Mouse (Mus musculus) mature B cell (primary cell): ENCODE data around the gene E2f2.

ENCODE experiments used
- in situ Hi-C: fragments of 300-500 bp; cut with MboI; formaldehyde crosslinking; loops from 2 replicates; pipeline ENCODE4 v1.14.3; 2019

Gene E2f2

DNA sequence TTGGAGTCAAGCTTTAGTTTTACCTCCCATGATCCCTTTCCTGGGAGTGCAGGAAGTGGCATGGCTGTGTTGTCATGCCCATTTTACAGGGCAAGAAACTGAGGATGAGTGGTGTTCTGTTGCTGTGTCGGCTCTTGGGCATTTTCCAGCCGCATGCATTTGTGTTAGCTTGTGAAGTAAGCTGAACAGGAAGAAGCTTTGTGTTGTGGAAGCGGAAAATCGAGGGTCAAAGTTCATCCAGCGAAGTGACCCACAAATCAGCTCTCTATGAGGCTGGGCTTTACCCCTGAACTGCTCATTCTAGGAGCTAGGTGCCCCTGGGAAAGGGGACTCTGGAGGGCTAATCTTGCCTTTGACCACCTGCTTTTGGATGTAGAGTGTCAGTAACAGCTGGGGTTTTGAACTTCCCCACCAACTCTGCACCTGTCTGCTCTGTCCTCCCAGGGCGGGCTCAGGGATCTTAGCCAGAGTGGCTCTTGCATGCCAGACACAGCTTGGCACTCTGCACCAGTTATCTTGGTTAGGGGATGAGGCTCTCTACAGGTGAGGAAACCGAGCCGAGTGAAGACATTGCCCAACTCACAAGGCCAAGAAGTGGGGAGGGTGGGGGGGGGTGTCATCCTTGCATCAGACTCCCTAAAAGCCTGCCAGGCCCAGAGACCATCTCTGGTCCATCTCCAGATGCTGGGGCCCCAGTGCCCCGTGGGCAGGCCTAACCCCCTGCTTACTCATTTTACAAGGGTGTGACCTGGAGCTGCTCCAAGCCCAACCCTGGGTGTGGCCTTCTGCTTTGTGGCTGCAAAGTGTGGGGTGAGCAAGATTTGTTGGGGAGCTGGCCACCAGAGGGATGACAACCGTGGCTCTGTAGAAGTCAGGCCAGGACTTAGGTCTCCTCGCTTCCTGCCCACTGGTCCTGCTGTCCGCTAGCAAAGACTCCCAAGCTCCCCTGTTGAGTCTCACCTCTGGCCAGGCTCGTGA, 2.3 kb downstream of the E2f2 start:
- in situ Hi-C loops: no loop called here

DNA sequence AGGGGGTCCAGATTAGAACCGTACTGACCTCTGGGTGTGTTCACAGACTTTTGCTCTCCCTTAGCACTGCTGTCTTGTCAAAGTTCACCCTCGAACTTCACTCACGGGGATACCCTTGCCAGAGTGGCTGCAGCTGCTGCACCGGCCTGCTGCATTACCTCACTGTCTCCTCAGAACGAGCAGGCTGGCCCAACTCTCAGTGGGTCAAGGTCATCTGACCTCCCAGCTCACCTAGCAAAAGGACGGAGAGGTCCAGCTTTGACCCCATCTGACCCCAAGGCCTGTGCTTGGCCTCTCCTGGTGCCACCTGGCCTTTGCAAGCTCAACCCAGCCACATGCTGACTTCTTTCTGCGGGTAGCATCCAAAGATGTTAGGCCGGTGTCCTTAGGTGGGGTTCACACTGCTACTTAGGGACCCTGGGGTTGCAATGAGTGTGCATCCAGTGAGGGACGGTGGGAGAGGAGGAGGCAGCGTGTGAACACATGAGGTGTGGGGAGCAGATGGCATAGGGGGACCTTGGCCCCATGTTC, 3.9 kb downstream of the E2f2 start:
- in situ Hi-C loops: no loop called here

DNA sequence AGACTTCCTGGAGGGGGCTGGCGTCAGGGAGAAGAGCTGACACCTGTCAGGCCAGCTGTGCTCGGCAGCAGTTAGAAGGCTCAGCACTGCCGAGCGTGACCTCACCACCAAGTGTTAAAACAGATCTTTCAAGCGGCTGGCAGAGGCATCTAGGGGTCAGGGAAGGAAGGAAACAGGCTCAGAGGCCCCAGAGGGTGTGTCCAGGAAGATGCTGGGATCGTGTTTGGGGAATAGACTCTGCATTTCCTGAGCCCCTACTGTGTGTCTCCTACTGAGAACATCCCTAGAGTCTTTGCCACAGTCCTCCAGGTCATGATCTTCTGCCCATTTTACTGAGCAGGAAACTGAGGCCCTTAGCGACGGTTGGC, 5.0 kb downstream of the E2f2 start:
- in situ Hi-C loops: no loop called here

DNA sequence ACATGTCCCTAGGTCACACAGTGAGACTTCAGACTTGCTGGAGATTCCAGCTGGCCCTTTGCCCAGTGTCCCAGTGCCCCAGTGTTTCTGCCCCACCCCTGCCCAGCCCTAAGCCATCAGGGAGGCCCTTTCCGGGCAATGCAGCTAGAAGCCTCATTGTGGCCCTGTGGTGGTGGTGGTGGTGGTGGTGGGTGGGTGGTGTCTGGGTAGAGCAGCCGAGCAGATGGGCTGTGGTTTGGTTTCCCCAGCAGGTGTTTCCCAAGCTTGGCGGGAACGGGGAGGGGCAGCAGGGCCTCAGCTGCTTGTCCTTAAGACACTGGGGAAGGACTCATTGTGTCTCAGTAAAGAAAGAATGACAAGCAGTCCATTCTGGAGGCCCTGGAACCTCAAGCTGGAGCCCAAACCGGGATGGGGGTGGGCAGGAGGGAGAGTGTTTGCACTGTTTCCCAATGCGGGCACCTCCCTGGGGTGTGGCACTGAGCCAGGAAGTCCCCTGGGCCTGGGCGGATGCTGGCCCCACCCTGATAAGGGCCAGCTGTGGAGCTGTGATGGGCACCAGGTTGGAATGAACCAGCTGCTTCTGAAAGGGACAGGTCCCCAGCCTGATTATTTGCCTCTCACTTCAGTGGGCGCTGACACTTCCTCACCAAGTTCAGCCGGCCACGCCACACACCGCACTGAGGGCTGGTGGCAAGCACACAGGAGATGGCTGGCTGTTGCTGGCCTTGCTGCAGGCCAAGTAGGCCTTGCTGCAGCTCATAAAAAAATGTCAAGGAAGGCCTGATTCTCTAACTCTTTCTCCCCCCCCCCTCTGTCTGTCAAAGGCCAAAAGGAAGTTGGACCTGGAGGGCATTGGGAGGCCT, 5.6 kb downstream of the E2f2 start:
- in situ Hi-C loops: no loop called here

DNA sequence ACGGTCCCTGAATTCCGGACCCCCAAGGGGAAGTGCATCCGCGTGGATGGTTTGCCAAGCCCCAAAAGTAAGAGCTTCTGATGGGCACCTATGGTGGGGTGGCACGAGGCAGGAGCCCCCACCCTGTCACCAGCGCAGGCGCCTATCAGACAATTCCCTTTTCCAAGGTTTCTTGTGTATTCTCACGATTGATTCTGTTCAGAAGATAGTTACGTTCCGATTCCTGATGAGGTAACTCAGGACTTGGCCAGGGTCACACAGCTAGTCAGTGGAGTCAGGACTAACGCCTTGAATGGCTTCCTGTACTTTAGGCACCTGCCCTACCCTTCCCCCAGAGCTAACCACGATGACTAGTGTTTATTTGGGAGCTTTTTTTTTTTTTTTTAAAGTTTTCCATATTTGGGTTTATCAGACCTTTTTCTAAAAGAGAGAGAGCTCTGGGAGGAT, 6.3 kb downstream of the E2f2 start:
- in situ Hi-C loops: no loop called here

DNA sequence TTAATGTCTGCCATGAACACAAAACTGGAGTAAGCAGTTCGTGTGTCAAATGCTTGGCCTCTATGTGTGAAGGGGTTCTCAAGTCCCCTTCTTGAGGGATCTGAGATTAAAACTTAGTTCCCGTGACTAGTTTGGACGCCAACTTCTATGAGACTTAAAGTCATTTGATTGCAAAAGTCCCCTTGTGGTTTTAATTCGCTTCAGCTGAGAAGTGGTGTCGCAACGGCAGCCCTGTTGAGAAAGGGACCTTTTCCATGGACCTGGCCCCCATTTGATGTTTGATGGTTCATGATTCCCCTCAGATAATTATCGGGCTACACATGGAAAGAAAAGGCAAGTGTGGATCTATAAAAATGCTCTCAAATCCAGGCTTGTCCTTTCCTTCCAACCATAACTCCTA, 7.3 kb downstream of the E2f2 start:
- in situ Hi-C loops: no loop called here

DNA sequence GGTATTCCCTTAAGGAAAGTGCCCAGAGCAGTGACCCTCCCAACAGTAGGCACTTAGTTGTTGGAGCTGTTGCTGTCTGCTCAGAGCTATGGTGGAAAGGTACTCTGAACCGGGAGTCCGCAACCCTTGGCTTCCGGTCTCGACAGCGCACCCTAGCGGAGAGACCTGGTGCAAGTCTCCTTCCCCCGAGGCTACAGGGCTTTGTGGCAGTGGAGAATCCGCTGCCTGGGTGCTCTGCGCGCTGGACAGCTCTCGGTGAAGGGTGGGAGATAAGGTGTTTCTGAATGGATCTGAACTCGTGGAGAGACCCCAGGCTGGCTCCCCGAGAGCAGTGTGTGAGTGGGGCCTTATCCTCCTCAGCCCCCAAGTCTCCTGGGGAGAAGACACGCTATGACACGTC, 7.8 kb downstream of the E2f2 start:
- in situ Hi-C loops: no loop called here

DNA sequence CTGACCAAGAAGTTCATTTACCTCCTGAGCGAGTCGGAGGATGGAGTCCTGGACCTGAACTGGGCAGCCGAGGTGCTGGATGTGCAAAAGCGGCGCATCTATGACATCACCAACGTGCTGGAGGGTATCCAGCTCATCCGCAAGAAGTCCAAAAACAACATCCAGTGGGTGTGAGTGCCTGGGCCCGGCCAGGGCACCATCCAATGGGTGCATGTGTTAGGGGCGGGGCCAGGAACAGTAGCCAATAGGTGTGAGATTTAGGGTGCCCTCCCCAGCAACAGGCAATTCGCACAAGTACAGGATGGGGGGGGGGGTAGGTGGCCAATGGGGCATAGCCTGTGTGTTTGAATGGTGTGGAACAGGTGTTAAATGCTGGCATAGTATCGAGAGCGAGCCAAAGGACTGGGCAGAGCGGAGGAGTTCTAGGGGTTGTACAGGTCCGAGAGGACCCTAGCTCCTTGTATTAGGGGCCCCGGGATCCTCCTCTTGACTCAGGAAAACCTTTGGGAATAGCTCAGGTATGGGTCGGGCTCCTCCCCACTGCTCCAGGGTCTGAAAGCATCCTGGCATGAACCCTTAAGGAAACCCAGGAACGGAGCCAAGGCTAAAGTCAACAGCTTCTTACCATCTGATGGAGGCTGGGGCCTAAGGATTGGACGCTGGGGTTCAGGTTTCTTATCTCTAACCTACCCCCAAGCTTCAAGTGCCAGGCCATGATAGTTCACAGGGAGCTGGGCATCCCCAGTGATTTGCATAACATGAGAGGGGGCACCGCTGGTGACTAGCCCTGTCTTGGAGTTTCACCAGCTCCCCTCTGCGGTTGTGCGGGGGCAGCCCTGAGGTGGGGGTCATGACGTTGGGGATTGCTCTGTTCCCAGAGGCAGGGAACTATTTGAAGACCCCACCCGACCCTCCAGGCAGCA, 8.5 kb downstream of the E2f2 start:
- in situ Hi-C loops: no loop called here

DNA sequence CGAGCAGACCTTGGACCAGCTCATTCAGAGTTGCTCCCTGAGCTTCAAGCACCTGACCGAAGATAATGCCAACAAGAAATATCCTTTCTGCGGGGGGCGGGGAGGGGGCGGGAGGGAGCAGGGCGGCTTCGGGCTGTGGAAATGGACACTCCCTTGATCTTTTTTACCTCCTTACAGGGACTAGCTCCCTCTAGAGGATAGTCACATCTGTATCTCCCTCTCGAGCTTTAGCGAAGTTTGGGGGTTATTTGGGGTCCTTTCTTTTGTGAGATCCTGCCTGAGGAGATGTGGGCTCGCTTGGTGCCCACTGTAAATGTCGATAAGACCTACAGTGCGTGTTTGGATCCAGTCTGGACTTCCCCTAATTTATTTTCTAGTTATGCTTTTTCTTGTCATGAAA, 9.2 kb downstream of the E2f2 start:
- in situ Hi-C loops: no loop called here

DNA sequence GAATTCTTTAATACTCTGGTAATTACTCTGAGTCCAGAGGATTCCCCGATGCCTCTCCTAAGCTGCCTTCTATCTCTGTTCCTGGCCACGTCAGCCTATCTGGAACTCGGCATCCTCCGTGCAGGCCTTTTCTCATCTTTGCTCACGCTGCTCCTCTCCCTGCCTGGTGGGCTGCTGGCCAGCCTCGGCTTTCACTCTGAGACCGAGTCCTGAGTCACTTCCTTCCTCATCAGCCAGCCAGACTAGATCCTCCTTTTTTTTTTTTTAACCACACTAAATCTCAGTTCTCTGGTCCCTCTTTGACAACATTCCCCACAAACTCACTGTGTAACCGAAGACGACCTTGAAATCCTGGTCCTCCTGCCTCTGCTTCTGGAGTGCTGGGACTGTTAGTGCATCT, 13.2 kb downstream of the E2f2 start:
- in situ Hi-C loops: no loop called here

DNA sequence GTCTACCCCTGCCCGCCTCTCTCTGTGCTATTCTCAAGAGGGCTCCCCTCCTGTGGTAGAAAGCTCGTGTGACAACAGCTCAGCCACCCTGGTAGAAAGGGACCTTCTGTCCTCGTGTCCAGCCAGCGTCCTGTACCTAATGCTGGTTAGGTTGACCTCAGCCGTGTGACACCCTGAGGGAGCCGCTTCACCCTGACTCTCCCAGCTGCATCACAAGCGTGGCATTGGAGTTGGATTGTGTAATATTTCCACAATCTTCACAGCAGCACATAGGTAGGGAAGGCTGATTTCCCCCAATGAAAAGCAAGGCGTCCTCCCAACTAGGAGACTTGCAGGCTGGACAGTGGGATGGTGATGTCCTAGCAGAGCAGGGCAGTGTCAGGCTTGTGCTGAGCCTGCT, 14.1 kb downstream of the E2f2 start:
- in situ Hi-C loops: no loop called here

DNA sequence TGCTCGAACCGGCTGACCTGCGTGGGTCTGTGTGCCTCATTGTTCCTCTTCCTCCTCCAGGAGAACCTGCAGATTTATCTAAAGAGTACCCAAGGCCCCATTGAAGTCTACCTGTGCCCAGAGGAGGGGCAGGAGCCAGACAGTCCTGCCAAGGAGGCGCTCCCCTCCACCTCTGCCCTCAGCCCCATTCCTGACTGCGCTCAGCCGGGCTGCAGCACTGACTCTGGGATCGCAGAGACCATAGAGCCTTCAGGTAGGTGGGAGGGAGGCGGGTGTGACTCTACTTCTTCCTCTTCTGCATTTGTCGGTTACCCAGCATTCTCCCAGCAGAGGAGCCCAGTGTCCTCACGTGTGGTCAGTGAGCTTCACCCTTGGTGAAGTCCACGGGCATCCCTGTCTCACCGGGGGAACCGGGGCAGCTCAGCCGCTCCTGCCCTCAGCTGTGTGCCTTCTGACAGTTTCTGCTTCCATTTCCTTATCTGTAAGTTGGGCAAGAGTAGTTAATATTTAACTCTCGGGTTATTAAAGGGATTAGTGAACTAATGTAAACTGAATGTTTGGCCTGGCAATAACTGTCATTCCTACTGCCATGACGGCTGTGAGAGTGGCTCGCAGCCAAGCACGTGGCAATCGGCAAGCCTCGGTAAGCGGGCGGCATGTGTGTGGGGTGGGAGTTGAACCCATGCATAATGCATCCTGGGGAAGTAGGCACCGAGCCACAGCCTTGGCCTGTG, 14.7 kb downstream of the E2f2 start:
- in situ Hi-C loops: no loop called here

DNA sequence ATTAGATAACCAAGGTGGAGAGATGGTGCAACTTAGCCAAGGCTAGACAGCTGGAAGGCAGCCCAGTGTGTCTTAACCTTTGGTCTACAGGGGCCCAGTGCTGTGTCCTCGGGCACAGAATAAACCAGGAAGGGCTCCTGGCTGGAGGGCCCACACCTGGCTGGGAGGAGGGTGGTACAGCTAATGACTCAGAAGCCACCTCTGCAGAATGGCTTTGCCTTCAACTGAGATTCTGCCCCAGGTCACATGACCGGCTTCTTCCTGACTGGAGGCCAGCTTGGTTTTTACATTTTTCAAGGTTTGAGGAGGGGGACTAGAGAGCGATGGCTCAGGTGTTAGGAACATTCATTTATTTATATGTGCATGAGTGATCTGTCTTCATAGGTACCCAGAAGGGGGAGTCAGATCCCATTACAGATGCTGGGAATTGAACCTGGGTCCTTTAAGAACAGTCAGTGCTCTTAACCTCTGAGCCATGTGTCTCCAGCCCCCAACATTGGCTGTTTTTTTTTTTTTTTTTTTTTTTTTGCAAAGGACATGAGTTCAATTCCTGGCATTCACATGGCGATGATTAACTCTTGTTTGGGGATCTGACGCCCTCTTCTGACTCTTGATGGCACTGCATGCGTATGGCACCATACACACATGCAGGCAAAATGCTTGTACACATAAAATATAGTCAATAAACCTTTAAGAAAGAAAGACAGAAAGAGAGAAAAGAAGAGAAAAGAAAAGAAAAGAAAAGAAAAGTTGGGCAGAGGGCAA, 17.0 kb downstream of the E2f2 start:
- in situ Hi-C loops: no loop called here

DNA sequence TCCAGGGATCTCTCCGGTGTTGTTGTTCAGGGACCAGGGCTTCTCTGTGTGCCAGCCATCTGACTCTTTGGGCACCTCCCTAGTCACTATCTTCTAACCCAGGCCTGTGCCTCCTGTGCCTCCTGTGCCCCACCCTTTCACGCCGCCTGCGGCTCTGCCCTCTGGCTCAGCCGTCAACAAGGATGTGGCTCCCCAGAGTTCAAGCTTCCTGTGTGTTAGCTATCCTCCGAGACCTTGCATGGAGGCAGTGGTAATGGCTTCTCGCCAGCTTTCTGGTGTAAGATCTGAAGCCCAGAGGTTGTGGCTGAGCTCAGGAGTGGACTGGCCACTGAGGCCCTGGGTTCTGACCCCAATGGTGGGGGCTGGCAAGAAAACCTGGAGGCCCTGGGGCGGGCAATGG, 17.7 kb downstream of the E2f2 start:
- in situ Hi-C loops: no loop called here

DNA sequence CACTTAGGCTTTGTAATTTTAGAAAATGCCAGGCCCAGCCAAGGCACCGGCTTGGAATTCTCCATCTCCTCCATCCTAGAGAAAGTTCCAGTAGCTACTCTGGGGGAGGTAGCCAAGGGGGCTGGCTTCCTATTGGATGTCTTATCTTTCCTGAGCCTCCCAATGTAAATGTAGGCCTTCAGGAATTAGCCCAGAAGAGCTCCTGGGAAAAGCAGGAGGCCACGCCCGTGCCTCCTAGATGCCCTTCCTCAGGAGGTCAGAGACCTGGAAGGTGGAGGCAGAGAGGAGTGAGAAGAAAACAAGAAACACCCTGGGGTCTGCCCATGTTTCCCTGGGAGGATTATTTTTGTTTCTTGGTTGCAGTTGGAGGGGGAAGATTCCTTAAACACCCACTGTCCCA, 21.4 kb downstream of the E2f2 start:
- in situ Hi-C loops: no loop called here

DNA sequence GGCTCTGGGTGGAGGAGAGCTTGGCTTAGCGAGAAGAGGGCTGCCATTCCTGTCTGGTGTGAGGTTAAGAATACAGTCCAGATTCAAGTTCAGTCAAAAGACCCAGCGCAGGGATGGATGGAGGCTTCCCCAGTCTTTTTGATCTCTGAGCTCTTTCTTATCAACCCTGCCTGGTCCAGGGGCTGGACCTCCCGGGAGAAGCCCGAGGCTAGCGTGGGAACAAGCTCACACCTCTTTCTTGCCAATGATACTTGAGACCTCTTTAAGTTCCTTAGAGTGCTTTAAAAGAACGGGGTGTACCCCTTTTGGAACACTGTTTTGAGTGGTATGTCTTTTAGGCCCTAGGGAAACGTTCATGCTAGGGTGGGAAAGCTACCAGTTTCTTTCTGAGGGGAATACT, 22.8 kb downstream of the E2f2 start:
- in situ Hi-C loops: loop anchor here (5.0 kb wide), 1 partner anchor 33 kb away; no protein-coding TSS in a partner anchor

DNA sequence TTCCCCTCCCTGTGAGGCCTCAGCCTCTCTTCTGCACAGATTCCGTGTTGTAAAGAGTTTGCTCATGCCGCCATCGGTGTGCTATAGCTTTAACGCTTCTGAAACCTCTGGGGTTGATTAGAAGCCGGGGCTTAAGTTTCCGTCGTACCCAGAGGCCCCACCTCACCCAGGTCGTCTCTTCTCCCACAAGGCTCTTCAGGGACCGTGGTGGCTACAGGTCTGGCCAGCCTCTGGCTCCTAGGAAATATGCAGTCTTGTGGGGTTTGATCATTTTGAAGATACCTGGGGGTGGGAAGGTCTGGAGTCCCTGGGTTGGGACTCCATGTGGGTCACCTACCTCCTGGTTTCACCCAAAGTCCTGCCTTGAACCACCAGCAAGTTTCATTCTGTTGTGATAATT, 23.4 kb downstream of the E2f2 start:
- in situ Hi-C loops: loop anchor here (5.0 kb wide), 1 partner anchor 33 kb away; no protein-coding TSS in a partner anchor

DNA sequence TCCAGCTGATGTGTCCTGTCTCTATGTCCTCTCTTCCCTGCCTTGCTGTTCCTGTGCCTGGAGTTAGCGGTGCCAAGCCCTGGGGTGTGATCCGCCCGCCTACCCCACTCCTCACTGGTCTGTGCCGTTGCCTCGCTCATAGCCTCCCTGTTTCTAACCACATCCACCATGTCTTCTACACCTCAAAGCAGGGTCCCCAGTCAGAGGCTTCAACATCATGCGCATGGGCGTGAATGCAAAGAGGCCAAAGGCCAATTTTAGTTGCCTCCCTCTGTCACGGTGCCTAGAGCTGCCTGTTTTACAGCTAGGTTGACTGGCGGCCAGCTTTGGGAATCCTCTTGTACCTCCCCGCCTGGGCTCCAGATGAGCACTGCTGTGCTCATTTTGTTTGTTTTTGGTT, 24.0 kb downstream of the E2f2 start:
- in situ Hi-C loops: loop anchor here (5.0 kb wide), 1 partner anchor 34 kb away; no protein-coding TSS in a partner anchor

DNA sequence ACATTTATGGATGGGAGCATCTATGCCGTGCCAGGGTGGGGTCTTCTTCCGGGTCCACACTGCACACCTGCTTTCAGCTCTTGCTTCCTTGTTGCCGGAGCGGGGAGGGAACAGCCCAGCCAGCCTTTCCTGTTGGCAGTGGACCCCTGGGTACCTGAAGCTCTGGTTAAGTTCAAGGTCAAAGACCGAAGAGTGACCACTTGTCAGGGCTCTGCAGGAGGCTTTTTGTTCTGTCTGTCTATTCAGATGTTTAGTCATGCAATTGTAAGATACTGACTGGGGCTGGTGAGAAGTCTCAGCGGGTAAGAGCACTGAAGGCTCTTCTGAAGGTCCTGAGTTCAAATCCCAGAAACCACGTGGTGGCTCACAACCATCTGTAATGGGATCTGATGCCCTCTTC, 26.7 kb downstream of the E2f2 start:
- in situ Hi-C loops: loop anchor here (5.0 kb wide), 1 partner anchor 37 kb away; no protein-coding TSS in a partner anchor
